Mouse (Mus musculus): ENCODE measurements around the gene Tcf12.

The Tcf12 gene

DNA sequence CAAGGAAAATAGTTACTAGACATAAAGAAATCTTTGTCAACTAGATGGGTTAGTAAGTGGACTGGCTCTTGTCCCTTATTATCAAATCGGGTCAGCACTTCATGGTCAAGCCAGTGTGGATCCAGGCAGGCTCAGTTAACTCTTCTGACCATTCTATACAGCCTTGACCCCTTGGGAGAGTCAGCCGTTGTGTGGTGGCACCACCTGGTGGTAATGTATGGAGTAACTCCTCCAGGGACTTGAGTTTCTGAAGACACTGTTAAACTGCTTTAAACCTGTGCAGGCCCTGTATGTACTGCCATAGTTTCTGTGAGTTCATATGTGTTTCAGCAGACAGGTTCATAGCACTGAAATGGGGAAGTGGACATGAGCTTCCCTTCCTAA is 305.3 kb downstream of the Tcf12 start:
- H3K9me3 ChIP-seq (ENCODE audit: low read length) = no peaks in the 10 kb centered on the region
- H3K4me1 ChIP-seq (replicated peaks; ENCODE audit: low read depth, low read length) = peaks cover 26% of the 10 kb centered on the region
- H3K36me3 ChIP-seq (ENCODE audit: insufficient read depth, low read length) = no peaks in the 10 kb centered on the region
- H3K4me3 ChIP-seq (replicated peaks; ENCODE audit: low read length) = no peak overlapping the region
- no peak for TF ChIP-seq POU5F1 (IDR thresholded peaks at IDR 0.05; ENCODE audit: borderline replicate concordance, low read length)
- TF ChIP-seq CTCF (conservative IDR thresholded peaks at IDR 0.05; ENCODE audit: low read length) = peak; percentile 70
- peaks cover 20% of the 10 kb centered on the region for H3K27me3 ChIP-seq (ENCODE audit: insufficient read depth, low read length)

DNA sequence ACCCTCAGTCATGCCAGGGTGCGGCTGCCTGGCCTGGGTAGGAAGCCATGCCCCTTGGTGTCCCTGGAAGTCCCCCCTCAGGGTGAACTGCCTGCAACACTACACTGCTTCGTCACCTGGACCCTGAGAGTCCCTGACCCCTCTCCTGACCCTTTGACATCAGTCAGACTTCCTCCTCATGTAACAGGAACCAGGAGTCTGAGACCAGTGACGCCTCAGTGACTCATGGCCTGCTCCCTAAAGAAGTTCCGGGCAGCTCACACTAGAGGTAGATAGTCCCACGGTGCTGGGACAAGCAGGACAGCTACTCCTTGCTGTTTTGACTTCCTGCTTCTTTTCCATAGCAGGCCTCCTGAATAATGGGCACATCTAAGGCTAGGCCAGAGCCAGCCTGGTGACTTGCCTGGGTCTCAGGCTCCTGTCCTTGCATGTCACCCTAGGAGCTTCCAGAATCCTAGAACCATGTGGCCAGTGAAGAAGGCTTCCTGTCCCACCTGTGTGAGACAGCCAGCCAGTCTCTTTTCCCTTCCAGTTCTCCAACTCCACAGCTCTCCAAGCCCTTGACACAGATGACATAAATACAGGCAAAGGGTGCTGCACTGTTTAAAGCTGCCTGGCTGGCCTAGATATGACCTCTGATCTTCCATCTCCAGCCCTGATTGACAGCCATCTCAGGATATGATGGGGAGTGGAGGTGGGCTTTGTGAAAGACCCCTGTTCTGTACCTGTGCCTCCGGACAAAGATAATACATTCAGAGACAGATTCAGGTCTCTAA is 305.8 kb downstream of the Tcf12 start:
- no peak overlapping the region for H3K4me3 ChIP-seq (replicated peaks; ENCODE audit: low read length)
- H3K36me3 ChIP-seq (ENCODE audit: insufficient read depth, low read length) = no peaks in the 10 kb centered on the region
- peaks cover 20% of the 10 kb centered on the region for H3K27me3 ChIP-seq (ENCODE audit: insufficient read depth, low read length)
- TF ChIP-seq NANOG (IDR thresholded peaks at IDR 0.05; ENCODE audit: borderline replicate concordance, low read length) (no peak), CTCF (conservative IDR thresholded peaks at IDR 0.05; ENCODE audit: low read length) (no peak), POU5F1 (IDR thresholded peaks at IDR 0.05; ENCODE audit: borderline replicate concordance, low read length) (no peak)
- peaks cover 22% of the 10 kb centered on the region for H3K4me1 ChIP-seq (replicated peaks; ENCODE audit: low read depth, low read length)
- H3K9me3 ChIP-seq (ENCODE audit: low read length) = no peaks in the 10 kb centered on the region

DNA sequence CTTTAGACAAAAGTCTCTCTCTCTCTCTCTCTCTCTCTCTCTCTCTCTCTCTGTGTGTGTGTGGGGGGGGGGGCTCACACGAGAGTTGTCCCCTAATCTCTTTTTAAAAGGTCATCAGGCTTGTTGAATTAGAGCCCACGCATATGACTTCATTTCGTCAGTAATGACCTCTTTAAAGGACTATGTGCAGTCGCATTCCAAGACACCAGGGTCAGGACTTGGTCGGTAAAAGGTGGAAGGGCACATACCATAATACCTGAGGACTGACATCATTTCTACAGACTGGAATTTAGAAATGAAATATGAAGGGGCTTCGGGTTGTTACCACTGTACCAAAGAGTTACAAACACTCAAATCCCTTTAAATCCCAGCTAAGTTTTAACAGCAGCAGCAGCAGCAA is 307.6 kb downstream of the Tcf12 start:
- Histone ChIP-seq H3K9me3 (ENCODE audit: low read length) (peaks cover 4% of the 10 kb centered on the region; the same call in 1 of the 2 replicates), H3K4me3 (replicated peaks; ENCODE audit: low read length) (no peak overlapping the region), H3K27me3 (ENCODE audit: insufficient read depth, low read length) (peaks cover 15% of the 10 kb centered on the region; the same call in 1 of the 2 replicates), H3K36me3 (ENCODE audit: insufficient read depth, low read length) (no peaks in the 10 kb centered on the region), H3K4me1 (replicated peaks; ENCODE audit: low read depth, low read length) (peaks cover 13% of the 10 kb centered on the region)
- TF ChIP-seq POU5F1 (IDR thresholded peaks at IDR 0.05; ENCODE audit: borderline replicate concordance, low read length) (no peak), NANOG (IDR thresholded peaks at IDR 0.05; ENCODE audit: borderline replicate concordance, low read length) (no peak), CTCF (conservative IDR thresholded peaks at IDR 0.05; ENCODE audit: low read length) (no peak)

- H3K4me3 ChIP-seq (replicated peaks; ENCODE audit: low read length) = no peak overlapping the region
- H3K4me1 ChIP-seq (replicated peaks; ENCODE audit: low read depth, low read length) = peaks cover 6% of the 10 kb centered on the region
Measured at GRCm38 (mm10) chr9:71803281-71803680, 308.4 kb downstream of the Tcf12 start.

GRCm38 (mm10) chr9:71799598-71799997 is 312.1 kb downstream of the Tcf12 start:
- H3K27me3 ChIP-seq (ENCODE audit: insufficient read depth, low read length) = peaks cover 15% of the 10 kb centered on the region; the same call in 1 of the 2 replicates
- H3K4me3 ChIP-seq (replicated peaks; ENCODE audit: low read length) = no peak overlapping the region
- peaks cover 4% of the 10 kb centered on the region; the same call in 1 of the 2 replicates for H3K9me3 ChIP-seq (ENCODE audit: low read length)
- peaks cover 13% of the 10 kb centered on the region for H3K4me1 ChIP-seq (replicated peaks; ENCODE audit: low read depth, low read length)
- no peaks in the 10 kb centered on the region for H3K36me3 ChIP-seq (ENCODE audit: insufficient read depth, low read length)
- TF ChIP-seq CTCF (conservative IDR thresholded peaks at IDR 0.05; ENCODE audit: low read length) = no peak
- no peak for TF ChIP-seq NANOG (IDR thresholded peaks at IDR 0.05; ENCODE audit: borderline replicate concordance, low read length)
- no peak for TF ChIP-seq POU5F1 (IDR thresholded peaks at IDR 0.05; ENCODE audit: borderline replicate concordance, low read length)

More at GRCm38 (mm10) chr9:71803281-71803680, 308.4 kb downstream of the Tcf12 start:
- H3K9me3 ChIP-seq (ENCODE audit: low read length) = peaks cover 4% of the 10 kb centered on the region; the same call in 1 of the 2 replicates
- H3K36me3 ChIP-seq (ENCODE audit: insufficient read depth, low read length) = no peaks in the 10 kb centered on the region
- H3K27me3 ChIP-seq (ENCODE audit: insufficient read depth, low read length) = peaks cover 15% of the 10 kb centered on the region; the same call in 1 of the 2 replicates
- TF ChIP-seq NANOG (IDR thresholded peaks at IDR 0.05; ENCODE audit: borderline replicate concordance, low read length) = no peak
- TF ChIP-seq CTCF (conservative IDR thresholded peaks at IDR 0.05; ENCODE audit: low read length) = no peak
- TF ChIP-seq POU5F1 (IDR thresholded peaks at IDR 0.05; ENCODE audit: borderline replicate concordance, low read length) = no peak

GRCm38 (mm10) chr9:71798176-71798575 is 313.5 kb downstream of the Tcf12 start:
- Histone ChIP-seq H3K4me3 (replicated peaks; ENCODE audit: low read length) (no peak overlapping the region), H3K27me3 (ENCODE audit: insufficient read depth, low read length) (peaks cover 13% of the 10 kb centered on the region; the same call in 1 of the 2 replicates), H3K4me1 (replicated peaks; ENCODE audit: low read depth, low read length) (peaks cover 13% of the 10 kb centered on the region), H3K36me3 (ENCODE audit: insufficient read depth, low read length) (no peaks in the 10 kb centered on the region), H3K9me3 (ENCODE audit: low read length) (peaks cover 4% of the 10 kb centered on the region; the same call in 1 of the 2 replicates)
- TF ChIP-seq CTCF (conservative IDR thresholded peaks at IDR 0.05; ENCODE audit: low read length) (no peak), POU5F1 (IDR thresholded peaks at IDR 0.05; ENCODE audit: borderline replicate concordance, low read length) (no peak), NANOG (IDR thresholded peaks at IDR 0.05; ENCODE audit: borderline replicate concordance, low read length) (no peak)

All from E14TG2a.4 (cell line).